8 mouse cellular contexts compared by ENCODE assay signal in the genomic region with DNA sequence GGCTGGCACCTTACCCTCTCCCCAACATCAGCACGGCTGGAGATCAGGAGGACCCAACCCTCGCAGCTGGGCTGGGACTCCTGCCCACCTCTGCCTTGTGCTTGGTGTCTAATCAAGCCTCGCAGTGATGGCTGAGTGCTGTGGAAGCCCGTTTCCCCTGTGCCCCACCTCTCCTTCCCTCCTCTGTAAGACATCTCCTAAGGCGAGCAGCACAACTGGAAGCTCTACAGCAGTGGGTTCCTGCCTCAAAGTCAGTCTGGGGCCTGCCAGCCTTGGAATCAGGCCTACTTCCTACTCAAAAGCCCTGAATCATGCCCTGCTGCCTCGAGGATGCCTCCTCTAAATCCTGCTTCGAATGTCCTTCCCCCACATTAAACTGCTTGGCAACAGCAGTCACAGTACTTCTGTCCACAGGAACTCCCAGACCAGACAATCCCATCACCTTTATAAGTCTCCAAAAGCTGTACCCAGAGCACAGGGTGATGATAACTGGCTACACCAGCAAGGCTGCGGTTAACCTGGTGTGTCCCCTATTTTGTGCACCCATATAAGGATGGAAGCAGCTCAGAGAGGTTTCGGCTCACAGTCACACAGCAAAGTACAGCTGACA. TPM values are rescaled to one million over a fixed set of nuclear protein-coding genes. Genes with fewer than 3 reads are reported as not detected.
DNase-seq lines count a peak whose midpoint lies in the region; ATAC-seq and TF ChIP-seq lines count a peak whose summit lies in the region.
"Had no signal": no experiment of that assay in that cellular context is flagged by ENCODE, and none has a peak within 500 bp of the region (broad histone marks: within the 10 kb centered on the region; RNA-seq: fewer than 3 reads in every experiment).

No protein-coding gene starts in this region.

- H3K4me3 ChIP-seq in lung, embryonic 14.5 days (ENCODE audit: low read depth, low read length) = peak overlapping the region; percentile 48; the same call in 1 of the 2 replicates
- peak overlapping the region; percentile 66 for H3K4me3 ChIP-seq in embryonic facial prominence, embryonic 15.5 days (replicated peaks)
- H3K4me3 ChIP-seq in limb, embryonic 12.5 days (replicated peaks) = peak overlapping the region; percentile 82
- H3K4me3 ChIP-seq in small intestine, adult 2 months (ENCODE audit: low read depth, low read length) = no peak overlapping the region

- H3K27ac ChIP-seq in lung, embryonic 14.5 days (ENCODE audit: low read depth) = peak overlapping the region; percentile 97; the same call in 1 of the 2 replicates
- no peak overlapping the region for H3K27ac ChIP-seq in embryonic facial prominence, embryonic 15.5 days (replicated peaks)
- H3K27ac ChIP-seq in limb, embryonic 12.5 days = no peak overlapping the region
- H3K27ac ChIP-seq in small intestine, adult 2 months (ENCODE audit: insufficient read depth, low read depth, low read length) = peak overlapping the region; percentile 90

- H3K9me3 ChIP-seq in lung, embryonic 14.5 days (ENCODE audit: low read depth, low read length) = no peaks in the 10 kb centered on the region
- H3K9me3 ChIP-seq in embryonic facial prominence, embryonic 15.5 days (replicated peaks) = no peaks in the 10 kb centered on the region
- no peaks in the 10 kb centered on the region for H3K9me3 ChIP-seq in limb, embryonic 12.5 days

- H3K36me3 ChIP-seq in lung, embryonic 14.5 days (ENCODE audit: insufficient read depth) = no peaks in the 10 kb centered on the region
- H3K36me3 ChIP-seq in embryonic facial prominence, embryonic 15.5 days = no peaks in the 10 kb centered on the region
- H3K36me3 ChIP-seq in limb, embryonic 12.5 days = 0 out of 2 replicates have a peak, but pooled peaks cover 4% of the 10 kb centered on the region
- H3K36me3 ChIP-seq in small intestine, adult 2 months (ENCODE audit: control insufficient read depth, insufficient read depth, low read length) = no peaks in the 10 kb centered on the region

- ATAC-seq in lung, embryonic 14.5 days (ENCODE audit: insufficient read depth) = no peak
- no peak for ATAC-seq in embryonic facial prominence, embryonic 15.5 days (ENCODE audit: insufficient number of reproducible peaks, low FRiP score, low TSS enrichment, low read depth)
- ATAC-seq in limb, embryonic 12.5 days (ENCODE audit: insufficient number of reproducible peaks, insufficient read depth, low FRiP score, low TSS enrichment, low read depth) = no peak
- no peak for ATAC-seq in granulocyte monocyte progenitor cell, adult 5-6 weeks (replicated peaks; ENCODE audit: poor library complexity, severe bottlenecking)

- peak overlapping the region; percentile 93; the same call in 1 of the 2 replicates for H3K4me2 ChIP-seq in lung, embryonic 14.5 days
- peak overlapping the region; percentile 81 for H3K4me2 ChIP-seq in embryonic facial prominence, embryonic 15.5 days (replicated peaks)
- peak overlapping the region; percentile 84 for H3K4me2 ChIP-seq in limb, embryonic 12.5 days

- no peak overlapping the region for H3K9ac ChIP-seq in lung, embryonic 14.5 days
- H3K9ac ChIP-seq in embryonic facial prominence, embryonic 15.5 days = no peak overlapping the region
- H3K9ac ChIP-seq in limb, embryonic 12.5 days (replicated peaks) = peak overlapping the region; percentile 47; the same call in 1 of the 2 replicates

- no peaks in the 10 kb centered on the region for H3K27me3 ChIP-seq in lung, embryonic 14.5 days (ENCODE audit: insufficient read depth, low read length)
- H3K27me3 ChIP-seq in embryonic facial prominence, embryonic 15.5 days = no peaks in the 10 kb centered on the region
- H3K27me3 ChIP-seq in limb, embryonic 12.5 days = no peaks in the 10 kb centered on the region
- no peaks in the 10 kb centered on the region for H3K27me3 ChIP-seq in small intestine, adult 2 months (ENCODE audit: control insufficient read depth, insufficient read depth, low read length)

- TF ChIP-seq CTCF in lung, embryonic 14.5 days (IDR thresholded peaks at IDR 0.05; ENCODE audit: low read depth) = no peak
- TF ChIP-seq CTCF in small intestine, adult 2 months (IDR thresholded peaks at IDR 0.05; ENCODE audit: extremely low read depth, insufficient read length, insufficient replicate concordance, low read depth, low read length) = 0 out of 2 replicates have a peak, but pooled peaks have one; percentile 4

- peaks cover 5% of the 10 kb centered on the region; the same call in 1 of the 2 replicates for H3K4me1 ChIP-seq in lung, embryonic 14.5 days (ENCODE audit: insufficient read depth)
- H3K4me1 ChIP-seq in embryonic facial prominence, embryonic 15.5 days = peaks cover 23% of the 10 kb centered on the region
- H3K4me1 ChIP-seq in limb, embryonic 12.5 days (replicated peaks) = peaks cover 18% of the 10 kb centered on the region
- peaks cover 36% of the 10 kb centered on the region for H3K4me1 ChIP-seq in small intestine, adult 2 months (ENCODE audit: control insufficient read depth, insufficient read depth, insufficient read length, low read length)

- TF ChIP-seq POLR2A in small intestine, adult 2 months (IDR thresholded peaks at IDR 0.05; ENCODE audit: low read depth, low read length) = no peak

- no peak for DNase-seq in lung, embryonic 14.5 days
- no peak for DNase-seq in lung, postnatal 4 days
- no peak for DNase-seq in urinary bladder, postnatal 10 days (ENCODE audit: low spot score)

- WGBS in lung, embryonic 14.5 days = 77% methylated on average over 9 of the region's 9 CpGs
- 81% methylated on average over 9 of the region's 9 CpGs for WGBS in embryonic facial prominence, embryonic 15.5 days
- WGBS in limb, embryonic 12.5 days = 76% methylated on average over 9 of the region's 9 CpGs
- WGBS in small intestine, adult 2 months = 85% methylated on average over 9 of the region's 9 CpGs

RNA-seq across cellular contexts. Expression of a gene that starts 1.2 kb away (rescaled TPM):
- 24.4 and 25.3 TPM in 2 replicates for polyA plus RNA-seq in lung, embryonic 14.5 days (2014; fragmentation: Nextera tagmentation; extraction: Ambion mirVana)
- 31.0 and 35.8 TPM in 2 replicates for polyA plus RNA-seq in embryonic facial prominence, embryonic 15.5 days (2015; fragmentation: Nextera tagmentation; extraction: Ambion mirVana)
- polyA plus RNA-seq in limb, embryonic 12.5 days (2016; fragmentation: Nextera tagmentation; extraction: Ambion mirVana) = 30.8 and 31.5 TPM in 2 replicates
- polyA plus RNA-seq in small intestine, adult 2 months (2012; rRNA removed) = 30.6 and 33.7 TPM in 2 replicates
- total RNA-seq in granulocyte monocyte progenitor cell, adult 5-6 weeks (2014; fragmentation: Nextera tagmentation) = 9.7 and 16.3 TPM in 2 replicates
- 4.4 and 10.5 TPM in 2 replicates for total RNA-seq in granulocyte monocyte progenitor cell, adult 5-6 weeks (2017)

RNA-seq across cellular contexts. Expression of a gene that starts 1.2 kb away (rescaled TPM):
- polyA plus RNA-seq in lung, embryonic 14.5 days (2014; fragmentation: Nextera tagmentation; extraction: Ambion mirVana) = 1.8 and 2.3 TPM in 2 replicates
- 3.9 and 4.7 TPM in 2 replicates for polyA plus RNA-seq in embryonic facial prominence, embryonic 15.5 days (2015; fragmentation: Nextera tagmentation; extraction: Ambion mirVana)
- polyA plus RNA-seq in limb, embryonic 12.5 days (2016; fragmentation: Nextera tagmentation; extraction: Ambion mirVana) = 4.6 and 5.5 TPM in 2 replicates
- polyA plus RNA-seq in small intestine, adult 2 months (2012; rRNA removed) = 0.77 and 0.90 TPM in 2 replicates
- total RNA-seq in granulocyte monocyte progenitor cell, adult 5-6 weeks (2014; fragmentation: Nextera tagmentation) = 0.30 and 3.0 TPM in 2 replicates
- 1.2 and 1.3 TPM in 2 replicates for total RNA-seq in granulocyte monocyte progenitor cell, adult 5-6 weeks (2017)

RNA-seq across cellular contexts. Expression of a gene that starts 3.9 kb away (rescaled TPM):
- polyA plus RNA-seq in lung, embryonic 14.5 days (2014; fragmentation: Nextera tagmentation; extraction: Ambion mirVana) = 2.2 and 3.0 TPM in 2 replicates
- 5.4 and 5.6 TPM in 2 replicates for polyA plus RNA-seq in embryonic facial prominence, embryonic 15.5 days (2015; fragmentation: Nextera tagmentation; extraction: Ambion mirVana)
- 6.8 and 7.6 TPM in 2 replicates for polyA plus RNA-seq in limb, embryonic 12.5 days (2016; fragmentation: Nextera tagmentation; extraction: Ambion mirVana)
- 5.1 and 8.2 TPM in 2 replicates for polyA plus RNA-seq in small intestine, adult 2 months (2012; rRNA removed)
- total RNA-seq in granulocyte monocyte progenitor cell, adult 5-6 weeks (2014; fragmentation: Nextera tagmentation) = 3.0 and 7.0 TPM in 2 replicates
- total RNA-seq in granulocyte monocyte progenitor cell, adult 5-6 weeks (2017) = 0.46 and 2.9 TPM in 2 replicates

RNA-seq across cellular contexts. Expression of a gene that starts 6.7 kb away (rescaled TPM):
- not detected in 2 replicates for polyA plus RNA-seq in lung, embryonic 14.5 days (2014; fragmentation: Nextera tagmentation; extraction: Ambion mirVana)
- not detected in 2 replicates for polyA plus RNA-seq in embryonic facial prominence, embryonic 15.5 days (2015; fragmentation: Nextera tagmentation; extraction: Ambion mirVana)
- polyA plus RNA-seq in limb, embryonic 12.5 days (2016; fragmentation: Nextera tagmentation; extraction: Ambion mirVana) = not detected in 2 replicates
- 0.10 TPM in 1 of 2 replicates, not detected in the other for polyA plus RNA-seq in small intestine, adult 2 months (2012; rRNA removed)
- total RNA-seq in granulocyte monocyte progenitor cell, adult 5-6 weeks (2014; fragmentation: Nextera tagmentation) = not detected in 2 replicates
- total RNA-seq in granulocyte monocyte progenitor cell, adult 5-6 weeks (2017) = not detected in 2 replicates
- polyA plus RNA-seq: gonadal fat pad, adult 2 months had no signal

RNA-seq across cellular contexts. Expression of a gene that starts 12.9 kb away (rescaled TPM):
- 7.2 and 8.0 TPM in 2 replicates for polyA plus RNA-seq in lung, embryonic 14.5 days (2014; fragmentation: Nextera tagmentation; extraction: Ambion mirVana)
- 5.5 and 6.0 TPM in 2 replicates for polyA plus RNA-seq in embryonic facial prominence, embryonic 15.5 days (2015; fragmentation: Nextera tagmentation; extraction: Ambion mirVana)
- 3.6 and 3.7 TPM in 2 replicates for polyA plus RNA-seq in limb, embryonic 12.5 days (2016; fragmentation: Nextera tagmentation; extraction: Ambion mirVana)
- polyA plus RNA-seq in small intestine, adult 2 months (2012; rRNA removed) = 99.4 and 147 TPM in 2 replicates
- total RNA-seq in granulocyte monocyte progenitor cell, adult 5-6 weeks (2014; fragmentation: Nextera tagmentation) = 4.1 and 6.4 TPM in 2 replicates
- total RNA-seq in granulocyte monocyte progenitor cell, adult 5-6 weeks (2017) = 0.73 and 4.0 TPM in 2 replicates

Comparison
In these comparisons a context has a peak if more than half of its experiments do, and no peak if none do; other contexts are left out.
1. H3K27ac ChIP-seq: peak in lung, embryonic 14.5 days (single experiment) and small intestine, adult 2 months (single experiment); none in embryonic facial prominence, embryonic 15.5 days (single experiment) and limb, embryonic 12.5 days (single experiment).
2. Peak in every context shown above with its lines, with median percentiles within 50 percentile points of each other: H3K4me2 ChIP-seq.